Mouse (Mus musculus) lung, postnatal 0 days (tissue): ENCODE measurements around the gene Tamm41. TPM values are rescaled to one million over a fixed set of nuclear protein-coding genes. Genes with fewer than 3 reads are reported as not detected.

ENCODE experiments used
- ATAC-seq: fragments of 200-750 bp; cut with Nextera tagmentation; 2 replicates; pipeline ENCODE4 v1.8.0; 2017; ENCODE audit warnings: moderate library complexity
- DNase-seq: peaks from one replicate; pipeline ENCODE4 v3.0.0-alpha.2; 2016; ENCODE audit warnings: low spot score
- H3K27ac ChIP-seq: fragments of 300-500 bp; sonication (generic); 2 replicates; pipeline ENCODE4 v1.5.1; 2014; ENCODE audit warnings: antibody characterized with exemption, mild to moderate bottlenecking, low read length, mixed read lengths
- H3K27me3 ChIP-seq: fragments of 300-500 bp; sonication (generic); replicated peaks from 2 replicates; pipeline ENCODE4 v1.6.1; 2014; ENCODE audit warnings: low read length, mixed read lengths; ENCODE audit not compliant: insufficient read depth
- H3K36me3 ChIP-seq: fragments of 300-500 bp; sonication (generic); 2 replicates; pipeline ENCODE4 v1.6.1; 2014; ENCODE audit warnings: low read length, mixed read lengths; ENCODE audit not compliant: insufficient read depth
- H3K4me1 ChIP-seq: fragments of 300-500 bp; sonication (generic); 2 replicates; pipeline ENCODE4 v1.6.1; 2014; ENCODE audit warnings: antibody characterized with exemption, low read depth, low read length, mixed read lengths; ENCODE audit not compliant: insufficient read depth
- H3K4me2 ChIP-seq: fragments of 300-500 bp; sonication (generic); replicated peaks from 2 replicates; pipeline ENCODE4 v1.6.1; 2014; ENCODE audit warnings: low read depth, mild to moderate bottlenecking, low read length, moderate library complexity, mixed read lengths
- H3K4me3 ChIP-seq: fragments of 300-500 bp; sonication (generic); 2 replicates; pipeline ENCODE4 v1.5.1; 2014; ENCODE audit warnings: low read depth, low read length
- H3K9ac ChIP-seq: fragments of 300-500 bp; sonication (generic); replicated peaks from 2 replicates; pipeline ENCODE4 v1.6.1; 2014; ENCODE audit warnings: low read depth, mild to moderate bottlenecking
- H3K9me3 ChIP-seq: fragments of 300-500 bp; sonication (generic); 2 replicates; pipeline ENCODE4 v1.6.1; 2016; ENCODE audit warnings: low read length, mixed read lengths
- CTCF ChIP-seq: IDR thresholded peaks from 2 replicates; pipeline ENCODE4 v1.5.1; 2016; ENCODE audit warnings: antibody characterized with exemption, mild to moderate bottlenecking
- EP300 ChIP-seq: IDR thresholded peaks from 2 replicates; pipeline ENCODE4 v1.6.1; 2016; ENCODE audit warnings: antibody characterized with exemption, mild to moderate bottlenecking, control low read depth
- WGBS: fragments of 180-500 bp; shearing (Covaris S2); extraction: QIAGEN DNeasy Blood & Tissue Kit; methylation state at CpG from one replicate; pipeline ENCODE4 v1.1.7; 2014; 5-methylcytosine and 5-hydroxymethylcytosine counted together
- polyA plus RNA-seq: library from polyadenylated mRNA; unstranded; fragments of >200 nt; fragmentation: Nextera tagmentation; extraction: Ambion mirVana; gene quantifications from 2 replicates; pipeline ENCODE4 v1.2.1, GENCODE M21; 2015

Tamm41 gene
- polyA plus RNA-seq, 1 experiment from 2014 or later = 27.7 TPM

GRCm38 (mm10) chr6:114961276-114962068, 76.2 kb downstream of the Tamm41 start:
- Histone ChIP-seq H3K4me3 (no peak overlapping the region), H3K27me3 (no peaks in the 10 kb centered on the region), H3K27ac (peak overlapping the region; percentile 38; the same call in 1 of the 2 replicates), H3K36me3 (no peaks in the 10 kb centered on the region), H3K4me2 (no peak overlapping the region), H3K9ac (no peak overlapping the region), H3K9me3 (no peaks in the 10 kb centered on the region), H3K4me1 (peaks cover 14% of the 10 kb centered on the region; the same call in 1 of the 2 replicates)
- peak; percentile 65 for DNase-seq
- 54% methylated on average over 10 of the region's 10 CpGs for WGBS
- TF ChIP-seq CTCF (no peak), EP300 (0 out of 2 replicates have a peak, but pooled peaks have one; percentile 24)
- peak; percentile 47 for ATAC-seq

GRCm38 (mm10) chr6:114959012-114959398, 78.7 kb downstream of the Tamm41 start:
- WGBS = 51% methylated on average over 6 of the region's 6 CpGs
- H3K4me3 ChIP-seq = no peak overlapping the region
- no peak overlapping the region for H3K9ac ChIP-seq
- no peaks in the 10 kb centered on the region for H3K9me3 ChIP-seq
- TF ChIP-seq CTCF (no peak), EP300 (peak; percentile 53; the same call in 1 of the 2 replicates)
- H3K27me3 ChIP-seq = no peaks in the 10 kb centered on the region
- H3K27ac ChIP-seq = no peak overlapping the region
- H3K36me3 ChIP-seq = no peaks in the 10 kb centered on the region
- peaks cover 14% of the 10 kb centered on the region; the same call in 1 of the 2 replicates for H3K4me1 ChIP-seq
- peak; percentile 76 for ATAC-seq
- H3K4me2 ChIP-seq = no peak overlapping the region
- DNase-seq = peak; percentile 73

- TF ChIP-seq EP300 (no peak), CTCF (no peak)
- no peak for DNase-seq
- H3K4me3 ChIP-seq = no peak overlapping the region
- no peak overlapping the region for H3K4me2 ChIP-seq
- peaks cover 10% of the 10 kb centered on the region; the same call in 1 of the 2 replicates for H3K4me1 ChIP-seq
- no peaks in the 10 kb centered on the region for H3K27me3 ChIP-seq
- ATAC-seq = no peak
- no peaks in the 10 kb centered on the region for H3K36me3 ChIP-seq
- WGBS = 46% methylated on average over 10 of the region's 10 CpGs
- H3K27ac ChIP-seq = no peak overlapping the region
- H3K9me3 ChIP-seq = no peaks in the 10 kb centered on the region
- H3K9ac ChIP-seq = no peak overlapping the region
Observed at GRCm38 (mm10) chr6:114958249-114959011, 79.2 kb downstream of the Tamm41 start.

GRCm38 (mm10) chr6:114957756-114958155, 79.9 kb downstream of the Tamm41 start:
- no peak for ATAC-seq
- H3K36me3 ChIP-seq = no peaks in the 10 kb centered on the region
- TF ChIP-seq CTCF (no peak), EP300 (no peak)
- no peak overlapping the region for H3K4me2 ChIP-seq
- WGBS = 48% methylated on average over 12 of the region's 12 CpGs
- H3K27ac ChIP-seq = no peak overlapping the region
- no peak overlapping the region for H3K4me3 ChIP-seq
- DNase-seq = no peak
- no peaks in the 10 kb centered on the region for H3K9me3 ChIP-seq
- no peaks in the 10 kb centered on the region for H3K27me3 ChIP-seq
- no peak overlapping the region for H3K9ac ChIP-seq
- H3K4me1 ChIP-seq = peaks cover 8% of the 10 kb centered on the region; the same call in 1 of the 2 replicates

GRCm38 (mm10) chr6:114954496-114954895, 83.2 kb downstream of the Tamm41 start:
- H3K4me1 ChIP-seq = peaks cover 6% of the 10 kb centered on the region; the same call in 1 of the 2 replicates
- H3K9me3 ChIP-seq = no peaks in the 10 kb centered on the region
- H3K27ac ChIP-seq = no peak overlapping the region
- H3K27me3 ChIP-seq = no peaks in the 10 kb centered on the region
- no peaks in the 10 kb centered on the region for H3K36me3 ChIP-seq
- DNase-seq (no peak), ATAC-seq (no peak)
- TF ChIP-seq EP300 (no peak), CTCF (no peak)
- no peak overlapping the region for H3K4me3 ChIP-seq
- WGBS = 61% methylated on average over 5 of the region's 5 CpGs
- H3K9ac ChIP-seq = no peak overlapping the region
- H3K4me2 ChIP-seq = no peak overlapping the region

Other genes starting within 250 kb of the Tamm41 start
- 104 and 108 TPM in 2 replicates for gene Vgll4, start 67.9 kb downstream of the Tamm41 start, polyA plus RNA-seq
- gene Syn2, start 97.0 kb upstream of the Tamm41 start, polyA plus RNA-seq = 1.0 and 1.4 TPM in 2 replicates
- gene Gm17482, start 189.5 kb upstream of the Tamm41 start, polyA plus RNA-seq = not detected in 2 replicates
- 3.7 and 5.0 TPM in 2 replicates for gene Timp4, start 214.3 kb upstream of the Tamm41 start, polyA plus RNA-seq